Mouse (Mus musculus) embryonic facial prominence, embryonic 13.5 days (tissue): ENCODE data around the gene Gapdh. TPM values are rescaled to one million over a fixed set of nuclear protein-coding genes. Genes with fewer than 3 reads are reported as not detected.
A peak's percentile ranks its signal among the peaks of the same experiment; 100 is the strongest.

ENCODE experiments used
- ATAC-seq: fragments of 200-750 bp; cut with Nextera tagmentation; 2 replicates; pipeline ENCODE4 v1.8.0; 2017; ENCODE audit warnings: low read depth; ENCODE audit not compliant: insufficient number of reproducible peaks, insufficient read depth, low FRiP score, low TSS enrichment
- H3K27ac ChIP-seq: fragments of 300-500 bp; sonication (generic); 2 replicates; pipeline ENCODE4 v1.5.1; 2015; ENCODE audit warnings: moderate library complexity, mild to moderate bottlenecking, inconsistent platforms
- H3K27me3 ChIP-seq: fragments of 300-500 bp; sonication (generic); 2 replicates; pipeline ENCODE4 v1.6.1; 2015; ENCODE audit warnings: mild to moderate bottlenecking, inconsistent platforms
- H3K36me3 ChIP-seq: fragments of 300-500 bp; sonication (generic); 2 replicates; pipeline ENCODE4 v1.6.1; 2015; ENCODE audit warnings: mild to moderate bottlenecking, inconsistent platforms
- H3K4me1 ChIP-seq: fragments of 300-500 bp; sonication (generic); 2 replicates; pipeline ENCODE4 v1.6.1; 2015; ENCODE audit warnings: inconsistent platforms
- H3K4me2 ChIP-seq: fragments of 300-500 bp; sonication (generic); 2 replicates; pipeline ENCODE4 v1.6.1; 2015; ENCODE audit warnings: moderate library complexity, mild to moderate bottlenecking, inconsistent platforms
- H3K4me3 ChIP-seq: fragments of 300-500 bp; sonication (generic); 2 replicates; pipeline ENCODE4 v1.5.1; 2015; ENCODE audit warnings: mild to moderate bottlenecking, inconsistent platforms
- H3K9ac ChIP-seq: fragments of 300-500 bp; sonication (generic); 2 replicates; pipeline ENCODE4 v1.6.1; 2015; ENCODE audit warnings: mild to moderate bottlenecking, inconsistent platforms
- H3K9me3 ChIP-seq: fragments of 300-500 bp; sonication (generic); 2 replicates; pipeline ENCODE4 v1.6.1; 2016; ENCODE audit warnings: inconsistent platforms
- WGBS: fragments of 180-500 bp; shearing (Covaris S2); methylation state at CpG from one replicate; pipeline ENCODE4 v1.1.7; 2015; ENCODE audit warnings: mixed read lengths; 5-methylcytosine and 5-hydroxymethylcytosine counted together
- polyA plus RNA-seq: library from polyadenylated mRNA; unstranded; fragments of >200 nt; fragmentation: Nextera tagmentation; extraction: Ambion mirVana; gene quantifications from 2 replicates; pipeline ENCODE4 v1.2.1, GENCODE M21; 2015

Gene Gapdh
- polyA plus RNA-seq, 1 experiment from 2014 or later, result 1,867 TPM

GRCm38 (mm10) chr6:125192016-125192714, 25.9 kb upstream of the Gapdh start:
- peaks cover 49% of the 10 kb centered on the region for H3K36me3 ChIP-seq
- no peaks in the 10 kb centered on the region for H3K27me3 ChIP-seq
- peaks cover 21% of the 10 kb centered on the region for H3K4me1 ChIP-seq
- under 1% methylated on average over 34 of the region's 34 CpGs for WGBS
- H3K27ac ChIP-seq, result peak overlapping the region; percentile 100
- peak overlapping the region; percentile 60 for H3K4me3 ChIP-seq
- H3K4me2 ChIP-seq, result peak overlapping the region; percentile 84
- H3K9me3 ChIP-seq, result no peaks in the 10 kb centered on the region
- peak overlapping the region; percentile 86 for H3K9ac ChIP-seq
- peak; percentile 89 for ATAC-seq

GRCm38 (mm10) chr6:125191332-125192015, 25.2 kb upstream of the Gapdh start, which contains the start of the genes Ncapd2 and Mrpl51:
TSS of gene Ncapd2 (minus strand) at chr6:125191701.
TSS of gene Mrpl51 (plus strand) at chr6:125191801.
- H3K27ac ChIP-seq, result peak within 1 kb of the TSS; percentile 100
- no peaks in the 10 kb centered on the region for H3K9me3 ChIP-seq
- H3K36me3 ChIP-seq, result peaks cover 56% of the 10 kb centered on the region
- H3K27me3 ChIP-seq, result no peaks in the 10 kb centered on the region
- WGBS, result under 1% methylated on average over 54 of the region's 54 CpGs
- peaks cover 21% of the 10 kb centered on the region for H3K4me1 ChIP-seq
- ATAC-seq, result peak; percentile 95
- peak within 1 kb of the TSS; percentile 84 for H3K4me2 ChIP-seq
- H3K4me3 ChIP-seq, result peak within 1 kb of the TSS; percentile 60
- peak within 1 kb of the TSS; percentile 86 for H3K9ac ChIP-seq

GRCm38 (mm10) chr6:125190816-125191215, 24.5 kb upstream of the Gapdh start:
- peaks cover 63% of the 10 kb centered on the region for H3K36me3 ChIP-seq
- H3K9ac ChIP-seq, result peak overlapping the region; percentile 86
- peaks cover 21% of the 10 kb centered on the region for H3K4me1 ChIP-seq
- H3K27ac ChIP-seq, result peak overlapping the region; percentile 100
- no peaks in the 10 kb centered on the region for H3K27me3 ChIP-seq
- H3K4me2 ChIP-seq, result peak overlapping the region; percentile 84
- peak overlapping the region; percentile 60 for H3K4me3 ChIP-seq
- H3K9me3 ChIP-seq, result no peaks in the 10 kb centered on the region
- ATAC-seq, result no peak

- no peaks in the 10 kb centered on the region for H3K27me3 ChIP-seq
- H3K36me3 ChIP-seq, result peaks cover 82% of the 10 kb centered on the region
- ATAC-seq, result no peak
- H3K9me3 ChIP-seq, result no peaks in the 10 kb centered on the region
- H3K4me1 ChIP-seq, result peaks cover 9% of the 10 kb centered on the region
- WGBS, result 96% methylated on average over 10 of the region's 10 CpGs
- H3K27ac ChIP-seq, result no peak overlapping the region
- no peak overlapping the region for H3K4me2 ChIP-seq
- no peak overlapping the region for H3K9ac ChIP-seq
- H3K4me3 ChIP-seq, result no peak overlapping the region
These were observed 19.9 kb upstream of the Gapdh start for GRCm38 (mm10) chr6:125186203-125186602.

GRCm38 (mm10) chr6:125182133-125182532, 15.9 kb upstream of the Gapdh start:
- 86% methylated on average over 5 of the region's 5 CpGs for WGBS

GRCm38 (mm10) chr6:125179601-125180000, 13.3 kb upstream of the Gapdh start:
- Histone ChIP-seq H3K4me1 (no peaks in the 10 kb centered on the region), H3K27ac (no peak overlapping the region), H3K27me3 (no peaks in the 10 kb centered on the region), H3K9me3 (no peaks in the 10 kb centered on the region), H3K36me3 (peaks cover 97% of the 10 kb centered on the region), H3K9ac (no peak overlapping the region), H3K4me3 (no peak overlapping the region), H3K4me2 (no peak overlapping the region)
- 90% methylated on average over 7 of the region's 7 CpGs for WGBS
- ATAC-seq, result no peak

More at GRCm38 (mm10) chr6:125182133-125182532, 15.9 kb upstream of the Gapdh start:
- H3K27ac ChIP-seq, result no peak overlapping the region
- ATAC-seq, result no peak
- peaks cover 97% of the 10 kb centered on the region for H3K36me3 ChIP-seq
- no peaks in the 10 kb centered on the region for H3K27me3 ChIP-seq
- H3K9me3 ChIP-seq, result no peaks in the 10 kb centered on the region
- H3K9ac ChIP-seq, result no peak overlapping the region
- no peak overlapping the region for H3K4me2 ChIP-seq
- H3K4me1 ChIP-seq, result no peaks in the 10 kb centered on the region
- no peak overlapping the region for H3K4me3 ChIP-seq

- H3K4me2 ChIP-seq, result no peak overlapping the region
- H3K4me3 ChIP-seq, result no peak overlapping the region
- no peaks in the 10 kb centered on the region for H3K4me1 ChIP-seq
- no peak for ATAC-seq
- H3K9me3 ChIP-seq, result no peaks in the 10 kb centered on the region
- peaks cover 99% of the 10 kb centered on the region for H3K36me3 ChIP-seq
- H3K27me3 ChIP-seq, result no peaks in the 10 kb centered on the region
- no peak overlapping the region for H3K9ac ChIP-seq
- WGBS, result 93% methylated on average over 5 of the region's 5 CpGs
- no peak overlapping the region for H3K27ac ChIP-seq
These were observed 9.2 kb upstream of the Gapdh start for GRCm38 (mm10) chr6:125175469-125175868.

- WGBS, result 93% methylated on average over 7 of the region's 7 CpGs
- no peak overlapping the region for H3K9ac ChIP-seq
- no peak for ATAC-seq
- H3K36me3 ChIP-seq, result peaks cover 100% of the 10 kb centered on the region
- H3K27me3 ChIP-seq, result no peaks in the 10 kb centered on the region
- H3K9me3 ChIP-seq, result no peaks in the 10 kb centered on the region
- no peak overlapping the region for H3K4me2 ChIP-seq
- H3K27ac ChIP-seq, result no peak overlapping the region
- H3K4me1 ChIP-seq, result no peaks in the 10 kb centered on the region
- H3K4me3 ChIP-seq, result no peak overlapping the region
These were observed 7.0 kb upstream of the Gapdh start for GRCm38 (mm10) chr6:125173256-125173655.

- H3K9me3 ChIP-seq, result no peaks in the 10 kb centered on the region
- no peak overlapping the region for H3K27ac ChIP-seq
- no peak for ATAC-seq
- peaks cover 7% of the 10 kb centered on the region for H3K4me1 ChIP-seq
- H3K9ac ChIP-seq, result no peak overlapping the region
- no peak overlapping the region for H3K4me3 ChIP-seq
- WGBS, result 94% methylated on average over 2 of the region's 2 CpGs
- H3K4me2 ChIP-seq, result no peak overlapping the region
- peaks cover 100% of the 10 kb centered on the region for H3K36me3 ChIP-seq
- H3K27me3 ChIP-seq, result no peaks in the 10 kb centered on the region
These were observed 6.2 kb upstream of the Gapdh start for GRCm38 (mm10) chr6:125172474-125172873.

- no peak overlapping the region for H3K4me3 ChIP-seq
- H3K4me2 ChIP-seq, result no peak overlapping the region
- H3K27ac ChIP-seq, result no peak overlapping the region
These were observed 3.9 kb upstream of the Gapdh start for GRCm38 (mm10) chr6:125170194-125170593.

GRCm38 (mm10) chr6:125168086-125168485, 1.8 kb upstream of the Gapdh start:
- WGBS, result 92% methylated on average over 14 of the region's 14 CpGs
- peaks cover 36% of the 10 kb centered on the region for H3K4me1 ChIP-seq
- H3K4me2 ChIP-seq, result no peak overlapping the region
- H3K9me3 ChIP-seq, result no peaks in the 10 kb centered on the region
- peaks cover 73% of the 10 kb centered on the region for H3K36me3 ChIP-seq
- peak overlapping the region; percentile 93; the same call in 1 of the 2 replicates for H3K27ac ChIP-seq
- H3K4me3 ChIP-seq, result no peak overlapping the region
- H3K27me3 ChIP-seq, result no peaks in the 10 kb centered on the region
- no peak for ATAC-seq
- H3K9ac ChIP-seq, result peak overlapping the region; percentile 97; the same call in 1 of the 2 replicates

More at GRCm38 (mm10) chr6:125170194-125170593, 3.9 kb upstream of the Gapdh start:
- Histone ChIP-seq H3K27me3 (no peaks in the 10 kb centered on the region), H3K4me1 (peaks cover 22% of the 10 kb centered on the region), H3K36me3 (peaks cover 81% of the 10 kb centered on the region), H3K9ac (no peak overlapping the region), H3K9me3 (no peaks in the 10 kb centered on the region)
- ATAC-seq, result no peak
- 88% methylated on average over 6 of the region's 6 CpGs for WGBS
